Mouse (Mus musculus) frontal cortex, postnatal 25 days (tissue): ENCODE results near the gene Lrrc73.

ENCODE experiments used
- DNase-seq, 2 experiments: peaks; one replicate each; pipeline ENCODE4 v3.0.0; 2022; ENCODE audit warnings: low spot score in 2 of 2

Lrrc73 gene

DNA sequence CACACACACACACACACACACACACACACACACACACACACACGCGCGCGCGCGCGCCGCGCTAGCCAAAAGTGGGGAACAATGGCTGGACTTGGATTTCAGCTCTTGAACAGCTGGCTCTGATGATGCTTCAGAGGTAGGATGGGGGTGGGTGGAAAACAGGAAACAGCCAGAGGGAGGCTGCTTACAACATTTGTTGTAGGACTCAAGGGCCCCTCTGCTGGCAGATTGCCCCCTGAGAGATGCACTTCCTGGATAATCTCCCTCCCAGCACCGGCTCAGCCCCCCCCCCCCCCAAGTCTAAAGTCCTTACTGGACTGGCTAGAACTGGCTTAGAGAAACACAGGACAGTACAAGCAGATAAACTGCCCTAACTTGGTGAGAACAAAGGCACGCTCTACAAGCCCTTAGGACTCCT is 34.4 kb downstream of the Lrrc73 start:
- no peak for DNase-seq

DNA sequence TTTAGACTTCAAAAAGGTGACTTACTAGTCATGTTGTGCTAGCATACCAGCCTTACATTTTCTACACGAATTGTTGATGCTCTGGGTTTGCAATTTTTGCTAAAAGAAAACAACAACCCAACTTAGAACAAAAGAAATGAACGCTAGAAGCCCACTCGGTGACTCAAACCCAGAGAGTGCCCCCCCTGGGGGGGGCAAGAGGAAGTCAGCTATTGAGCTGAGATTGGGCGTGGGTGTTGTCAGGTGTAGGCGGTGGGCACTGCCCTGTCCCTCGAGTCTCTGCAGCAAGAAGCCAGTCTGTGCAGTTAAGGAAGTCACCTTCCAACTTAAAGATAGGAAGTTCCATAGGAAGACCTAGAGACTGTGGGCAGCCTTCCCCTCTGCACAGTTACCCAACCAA is 43.3 kb downstream of the Lrrc73 start:
- DNase-seq, result no peak

DNA sequence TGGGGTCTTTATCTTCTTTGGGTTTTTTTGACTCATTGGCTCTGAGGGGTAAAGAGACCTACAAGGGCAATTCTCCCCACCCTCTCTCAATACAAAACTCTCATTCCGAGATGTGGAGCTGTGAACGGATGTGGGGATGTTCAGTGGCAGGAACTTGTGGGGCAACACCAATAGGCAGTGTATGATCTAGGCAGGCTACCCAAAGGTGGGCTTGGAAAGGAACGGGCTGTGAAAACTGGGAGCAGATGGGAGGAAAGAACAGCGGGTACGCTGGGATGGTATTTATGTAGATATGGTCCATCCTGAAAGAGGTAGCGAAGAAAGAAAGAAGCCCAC is 43.7 kb downstream of the Lrrc73 start:
- DNase-seq, result no peak

DNA sequence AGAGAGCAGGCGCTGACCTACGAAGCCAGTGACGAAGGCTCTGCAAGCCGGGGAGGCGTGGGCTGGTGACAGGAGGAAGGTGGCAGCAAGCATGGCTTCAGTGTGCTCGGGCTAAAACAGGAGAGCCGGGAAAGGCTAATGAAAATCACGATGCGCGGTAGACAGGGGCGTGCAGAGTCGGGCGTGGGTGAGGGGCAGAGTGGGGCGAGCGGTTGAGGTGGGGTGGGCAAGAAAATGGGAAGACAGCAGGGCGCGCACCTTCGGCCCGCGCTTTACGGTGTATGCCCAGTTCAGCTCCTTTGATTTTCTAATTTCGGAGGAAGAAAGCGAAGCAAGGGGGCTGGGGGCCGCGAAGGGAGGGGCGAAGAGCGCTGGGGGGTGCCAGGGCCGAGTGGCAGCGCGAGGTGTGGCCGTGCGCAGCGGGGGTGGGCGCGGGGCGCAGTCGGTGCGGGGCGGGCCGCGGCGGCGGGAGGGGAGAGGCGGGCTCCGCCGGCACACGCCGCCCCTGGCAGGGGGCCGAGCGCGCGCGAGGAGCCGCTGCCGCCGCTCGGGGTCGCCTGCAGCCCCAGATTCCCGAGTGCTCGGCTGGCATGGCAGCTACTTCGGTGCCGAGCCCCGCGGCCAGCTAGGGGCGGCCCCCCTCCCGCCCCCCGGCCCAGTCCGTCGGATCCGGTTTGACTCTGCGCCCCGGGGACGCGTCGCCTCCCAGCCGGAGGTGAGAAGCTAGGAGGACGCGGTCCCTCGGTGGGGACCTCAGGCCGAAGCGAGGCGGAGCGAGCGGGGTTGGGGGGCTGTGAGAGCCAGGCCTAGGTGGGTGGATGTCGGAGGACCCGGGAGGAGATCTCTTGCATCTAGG is 44.3 kb downstream of the Lrrc73 start, which contains the start of gene Dlk2:
Gene Dlk2 (plus strand): TSS at position 58 of the 856 bp plus-strand sequence.
- no peak for DNase-seq

DNA sequence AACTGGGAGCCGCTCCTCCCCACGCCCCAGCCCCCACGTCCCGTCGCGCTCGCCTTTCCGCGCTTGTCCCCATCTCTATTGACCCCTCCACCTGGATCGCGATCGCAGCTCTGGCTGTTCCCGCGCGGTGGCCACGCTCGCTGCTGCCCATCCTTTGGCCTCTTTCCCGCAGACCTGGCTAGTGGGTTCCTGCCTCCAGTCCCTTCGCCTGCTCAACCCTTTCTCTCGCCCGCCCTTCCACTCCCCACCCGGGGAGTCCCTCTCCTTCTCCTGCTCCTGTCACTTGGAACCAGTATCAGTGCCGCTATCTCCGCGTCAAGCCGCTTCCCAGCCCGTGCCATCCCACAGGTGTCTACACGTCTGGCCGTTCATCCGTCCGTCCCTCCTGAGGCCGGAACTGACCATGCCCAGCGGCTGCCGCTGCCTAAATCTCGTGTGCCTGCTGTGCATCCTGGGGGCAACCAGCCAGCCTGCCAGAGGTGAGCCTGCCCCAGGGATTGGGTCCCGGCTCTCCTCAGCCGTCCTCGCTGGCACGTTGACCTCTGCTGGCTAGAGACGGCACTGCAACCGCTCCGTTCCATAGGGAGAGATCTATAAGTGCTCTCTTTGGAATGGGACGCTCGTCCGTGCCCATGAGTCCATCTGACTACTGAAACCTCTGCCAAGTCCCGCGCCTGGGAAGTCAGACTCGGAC is 45.0 kb downstream of the Lrrc73 start:
- DNase-seq, result peak; percentile 82 to 83

DNA sequence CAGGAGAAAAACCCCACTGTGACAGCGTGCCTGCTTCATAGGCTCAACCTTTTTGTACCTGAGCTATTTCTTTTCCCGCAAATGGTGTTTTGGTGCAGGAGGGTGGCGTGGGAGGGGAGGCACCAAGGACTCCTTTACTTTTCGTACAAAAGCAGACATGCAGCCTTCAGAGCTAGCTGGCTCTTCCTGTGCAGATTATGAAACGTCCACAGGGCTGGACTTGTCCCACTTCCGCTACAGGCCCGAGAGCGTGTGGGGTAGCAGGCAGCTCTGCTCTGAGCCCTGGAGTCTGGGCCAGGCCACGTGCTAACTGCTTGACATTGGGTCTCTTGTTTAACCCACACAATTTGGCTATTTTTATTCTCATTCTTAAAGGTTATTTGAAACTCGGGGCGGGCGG is 48.6 kb downstream of the Lrrc73 start:
- DNase-seq, result no peak

DNA sequence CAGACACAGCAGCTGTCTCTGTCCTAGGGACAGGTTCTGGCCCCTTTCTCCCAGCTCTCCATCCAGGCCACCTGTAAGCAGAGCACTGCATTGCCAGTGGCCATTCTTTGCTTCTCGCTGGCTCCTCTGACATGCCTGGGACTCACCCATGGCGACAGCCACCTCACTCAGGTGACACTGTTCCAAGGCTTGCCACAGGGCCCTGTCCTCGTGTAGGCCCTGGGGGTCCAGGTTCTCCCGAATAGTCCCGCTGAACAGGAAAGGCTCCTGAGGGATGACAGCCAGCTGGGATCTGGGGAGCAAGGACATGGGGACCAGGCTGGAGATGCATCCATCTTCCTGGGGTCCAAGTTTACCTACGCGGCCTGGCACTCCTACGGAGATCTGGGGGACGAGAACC is 50.9 kb downstream of the Lrrc73 start:
- no peak for DNase-seq
